Mouse (Mus musculus) heart, embryonic 15.5 days (tissue): ENCODE data around the gene Hoxb8. TPM values are rescaled to one million over a fixed set of nuclear protein-coding genes. Genes with fewer than 3 reads are reported as not detected.

ENCODE experiments used
- ATAC-seq: fragments of 200-750 bp; cut with Nextera tagmentation; replicated peaks from 2 replicates; pipeline ENCODE4 v1.8.0; 2017; ENCODE audit warnings: low read depth, moderate TSS enrichment; ENCODE audit not compliant: insufficient number of reproducible peaks, insufficient read depth, low FRiP score
- H3K27ac ChIP-seq: fragments of 300-500 bp; sonication (generic); 2 replicates; pipeline ENCODE4 v1.5.1; 2015; ENCODE audit warnings: mild to moderate bottlenecking, inconsistent platforms
- H3K27me3 ChIP-seq: fragments of 300-500 bp; sonication (generic); 2 replicates; pipeline ENCODE4 v1.6.1; 2015; ENCODE audit warnings: inconsistent platforms
- H3K36me3 ChIP-seq: fragments of 300-500 bp; sonication (generic); 2 replicates; pipeline ENCODE4 v1.6.1; 2015; ENCODE audit warnings: mild to moderate bottlenecking, inconsistent platforms
- H3K4me1 ChIP-seq: fragments of 300-500 bp; sonication (generic); replicated peaks from 2 replicates; pipeline ENCODE4 v1.6.1; 2015; ENCODE audit warnings: inconsistent platforms
- H3K4me2 ChIP-seq: fragments of 300-500 bp; sonication (generic); 2 replicates; pipeline ENCODE4 v1.6.1; 2015; ENCODE audit warnings: inconsistent platforms, mild to moderate bottlenecking, moderate library complexity
- H3K4me3 ChIP-seq: fragments of 300-500 bp; sonication (generic); 2 replicates; pipeline ENCODE4 v1.5.1; 2015; ENCODE audit warnings: mild to moderate bottlenecking, inconsistent platforms
- H3K9ac ChIP-seq: fragments of 300-500 bp; sonication (generic); 2 replicates; pipeline ENCODE4 v1.6.1; 2015; ENCODE audit warnings: mild to moderate bottlenecking, inconsistent platforms
- H3K9me3 ChIP-seq: fragments of 300-500 bp; sonication (generic); replicated peaks from 2 replicates; pipeline ENCODE4 v1.6.1; 2016; ENCODE audit warnings: inconsistent platforms
- WGBS: fragments of 180-500 bp; shearing (Covaris S2); methylation state at CpG from one replicate; pipeline ENCODE4 v1.1.7; 2015; ENCODE audit warnings: mixed read lengths; 5-methylcytosine and 5-hydroxymethylcytosine counted together
- polyA plus RNA-seq: library from polyadenylated mRNA; unstranded; fragments of >200 nt; fragmentation: Nextera tagmentation; extraction: Ambion mirVana; gene quantifications from 2 replicates; pipeline ENCODE4 v1.2.1, GENCODE M21; 2015

Gene Hoxb8
- polyA plus RNA-seq, 1 experiment from 2014 or later: not detected

DNA sequence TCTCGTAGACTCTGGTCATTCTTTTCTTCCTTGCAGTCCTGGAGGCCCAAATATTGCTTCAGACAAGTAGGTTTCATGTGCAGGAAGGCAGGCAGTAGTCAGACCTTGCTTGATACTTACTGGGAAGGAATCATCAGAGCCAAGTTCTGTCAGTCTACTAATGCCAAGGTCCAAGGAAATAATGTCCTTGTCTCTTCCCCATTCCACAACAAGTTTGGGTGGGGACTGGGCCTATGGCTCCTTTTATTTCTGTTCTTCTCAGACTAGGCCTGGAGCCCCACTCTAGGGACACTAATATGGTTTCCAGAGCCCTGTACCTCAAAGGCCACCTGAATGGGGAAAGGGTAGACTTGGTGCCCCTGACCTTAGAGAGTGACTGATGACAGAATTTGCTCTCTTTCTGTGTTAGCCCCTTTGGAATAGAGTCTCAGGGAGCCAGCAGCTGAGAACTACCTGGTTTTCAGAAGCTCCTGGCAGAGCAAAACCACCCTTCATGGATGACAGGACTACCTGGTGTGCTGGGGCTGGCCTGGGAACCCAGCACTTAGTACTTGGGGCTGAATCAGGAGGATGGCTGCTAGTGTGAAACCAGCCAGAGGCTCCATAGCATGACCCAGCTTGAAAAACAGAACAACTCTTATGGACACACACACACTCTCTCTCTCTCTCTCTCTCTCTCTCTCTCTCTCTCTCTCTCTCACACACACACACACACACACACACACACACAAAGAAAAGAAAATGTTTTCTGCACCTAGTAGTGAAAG is 6.9 kb downstream of the Hoxb8 start:
- Histone ChIP-seq H3K9ac (no peak overlapping the region), H3K27me3 (peaks cover 97% of the 10 kb centered on the region), H3K9me3 (no peaks in the 10 kb centered on the region), H3K36me3 (no peaks in the 10 kb centered on the region), H3K4me3 (no peak overlapping the region), H3K4me1 (peaks cover 25% of the 10 kb centered on the region), H3K4me2 (no peak overlapping the region), H3K27ac (no peak overlapping the region)
- ATAC-seq: no peak
- 19% methylated on average over 1 of the region's 1 CpGs for WGBS

DNA sequence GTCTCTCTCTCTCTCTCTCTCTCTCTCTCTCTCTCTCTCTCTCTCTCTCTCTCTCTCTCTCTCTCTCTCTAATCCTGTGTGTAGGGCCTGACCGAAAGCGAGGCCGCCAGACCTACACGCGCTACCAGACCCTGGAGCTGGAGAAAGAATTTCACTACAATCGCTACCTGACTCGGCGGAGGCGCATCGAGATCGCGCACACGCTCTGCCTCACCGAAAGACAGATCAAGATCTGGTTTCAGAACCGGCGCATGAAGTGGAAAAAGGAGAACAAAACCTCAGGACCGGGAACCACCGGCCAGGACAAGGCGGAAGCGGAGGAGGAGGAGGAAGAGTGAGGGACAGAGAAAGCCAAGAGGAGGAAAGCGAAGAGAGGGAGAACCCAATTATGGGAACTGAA is 7.6 kb downstream of the Hoxb8 start:
- Histone ChIP-seq H3K9ac (no peak overlapping the region), H3K27ac (no peak overlapping the region), H3K27me3 (peaks cover 97% of the 10 kb centered on the region), H3K4me2 (no peak overlapping the region), H3K9me3 (no peaks in the 10 kb centered on the region), H3K4me3 (no peak overlapping the region), H3K4me1 (peaks cover 19% of the 10 kb centered on the region), H3K36me3 (no peaks in the 10 kb centered on the region)
- 11% methylated on average over 21 of the region's 21 CpGs for WGBS
- ATAC-seq: no peak

DNA sequence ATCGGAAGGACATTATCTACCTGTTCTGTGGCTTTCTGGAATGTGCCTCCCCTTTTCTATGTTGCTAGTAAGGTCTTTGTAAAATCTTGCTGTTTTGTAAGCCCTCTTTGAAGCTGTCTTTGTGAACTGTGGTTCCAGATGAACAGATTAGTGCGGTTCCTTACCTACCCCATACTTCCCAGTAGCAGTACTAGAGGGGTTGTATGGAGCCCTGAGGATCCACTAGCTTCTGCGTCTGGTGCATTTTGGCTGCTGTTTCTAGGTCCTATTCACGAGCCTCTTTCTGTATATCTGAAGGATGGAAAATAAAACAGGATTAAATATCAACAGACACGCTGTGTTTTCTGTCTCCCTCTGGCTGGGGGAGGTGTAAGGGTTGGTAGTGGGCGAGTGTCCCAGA is 8.1 kb downstream of the Hoxb8 start:
- H3K4me3 ChIP-seq: no peak overlapping the region
- H3K4me1 ChIP-seq: peaks cover 17% of the 10 kb centered on the region
- WGBS: 12% methylated on average over 6 of the region's 6 CpGs
- H3K9me3 ChIP-seq: no peaks in the 10 kb centered on the region
- ATAC-seq: no peak
- peaks cover 97% of the 10 kb centered on the region for H3K27me3 ChIP-seq
- no peak overlapping the region for H3K27ac ChIP-seq
- H3K9ac ChIP-seq: no peak overlapping the region
- H3K36me3 ChIP-seq: no peaks in the 10 kb centered on the region
- no peak overlapping the region for H3K4me2 ChIP-seq

DNA sequence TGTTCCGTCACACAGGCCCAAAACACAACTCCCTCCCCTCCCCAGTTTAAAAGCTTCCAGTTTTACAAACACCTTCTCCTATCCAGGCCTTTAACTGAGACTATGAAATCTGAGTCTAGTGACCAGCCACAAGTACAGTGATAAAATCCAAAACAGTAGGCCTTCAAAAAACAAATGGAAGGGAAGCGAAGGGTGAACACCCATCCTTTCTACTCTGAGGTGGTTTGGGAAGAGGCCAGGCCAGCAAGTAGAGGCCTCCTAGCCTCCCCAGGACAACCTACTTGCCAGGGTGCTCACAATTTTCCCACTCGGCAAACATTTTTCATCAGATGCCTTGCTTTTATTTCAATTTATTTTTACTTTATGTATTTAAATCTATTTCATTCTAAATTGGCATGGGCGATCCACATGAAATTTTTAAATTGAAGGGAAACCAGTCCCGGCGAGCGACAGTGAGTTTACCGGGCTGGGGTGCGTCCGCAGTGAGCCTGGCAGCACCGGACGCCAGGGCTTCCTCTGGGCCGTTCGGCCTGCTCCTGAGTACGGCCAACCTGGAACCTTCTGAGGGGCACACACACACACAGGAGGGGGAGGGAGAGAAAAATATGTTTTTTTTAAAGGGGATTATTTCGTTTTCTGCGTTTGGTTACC is 9.1 kb downstream of the Hoxb8 start:
- 13% methylated on average over 17 of the region's 17 CpGs for WGBS
- Histone ChIP-seq H3K4me1 (peaks cover 18% of the 10 kb centered on the region), H3K9ac (no peak overlapping the region), H3K9me3 (no peaks in the 10 kb centered on the region), H3K27ac (no peak overlapping the region), H3K36me3 (no peaks in the 10 kb centered on the region), H3K4me3 (no peak overlapping the region), H3K27me3 (peaks cover 98% of the 10 kb centered on the region), H3K4me2 (no peak overlapping the region)
- no peak for ATAC-seq

GRCm38 (mm10) chr11:96291681-96292564 is 10.2 kb downstream of the Hoxb8 start, which contains the start of gene Hoxb6:
Gene Hoxb6, plus strand, starts transcription at chr11:96292476.
- Histone ChIP-seq H3K9ac (no peak within 1 kb of the TSS), H3K9me3 (no peaks in the 10 kb centered on the region), H3K4me2 (no peak within 1 kb of the TSS), H3K4me3 (peak within 1 kb of the TSS; percentile 10; the same call in 1 of the 2 replicates), H3K36me3 (no peaks in the 10 kb centered on the region), H3K27ac (no peak within 1 kb of the TSS), H3K4me1 (peaks cover 9% of the 10 kb centered on the region), H3K27me3 (peaks cover 98% of the 10 kb centered on the region)
- no peak for ATAC-seq
- 5% methylated on average over 22 of the region's 22 CpGs for WGBS

- Histone ChIP-seq H3K4me3 (peak overlapping the region; percentile 10; the same call in 1 of the 2 replicates), H3K9me3 (no peaks in the 10 kb centered on the region)
- no peak for ATAC-seq
Observed at GRCm38 (mm10) chr11:96292565-96293301, 11.0 kb downstream of the Hoxb8 start.

GRCm38 (mm10) chr11:96293302-96293921 is 11.7 kb downstream of the Hoxb8 start:
- no peak for ATAC-seq
- Histone ChIP-seq H3K36me3 (no peaks in the 10 kb centered on the region), H3K9ac (no peak overlapping the region), H3K4me2 (no peak overlapping the region), H3K9me3 (no peaks in the 10 kb centered on the region), H3K4me1 (peaks cover 7% of the 10 kb centered on the region), H3K27me3 (peaks cover 98% of the 10 kb centered on the region), H3K27ac (no peak overlapping the region), H3K4me3 (peak overlapping the region; percentile 10; the same call in 1 of the 2 replicates)
- WGBS: 4% methylated on average over 22 of the region's 22 CpGs

More at GRCm38 (mm10) chr11:96292565-96293301, 11.0 kb downstream of the Hoxb8 start:
- Histone ChIP-seq H3K4me2 (no peak overlapping the region), H3K4me1 (peaks cover 7% of the 10 kb centered on the region), H3K9ac (no peak overlapping the region), H3K27ac (no peak overlapping the region), H3K27me3 (peaks cover 98% of the 10 kb centered on the region), H3K36me3 (no peaks in the 10 kb centered on the region)
- WGBS: 5% methylated on average over 12 of the region's 12 CpGs

GRCm38 (mm10) chr11:96294245-96295091 is 12.8 kb downstream of the Hoxb8 start:
- Histone ChIP-seq H3K36me3 (no peaks in the 10 kb centered on the region), H3K27ac (no peak overlapping the region), H3K9me3 (no peaks in the 10 kb centered on the region), H3K9ac (no peak overlapping the region), H3K4me3 (peak overlapping the region; percentile 12; the same call in 1 of the 2 replicates), H3K4me2 (peak overlapping the region; percentile 18; the same call in 1 of the 2 replicates), H3K27me3 (peaks cover 100% of the 10 kb centered on the region), H3K4me1 (peaks cover 12% of the 10 kb centered on the region)
- no peak for ATAC-seq
- WGBS: under 1% methylated on average over 32 of the region's 32 CpGs

- no peaks in the 10 kb centered on the region for H3K36me3 ChIP-seq
- no peaks in the 10 kb centered on the region for H3K9me3 ChIP-seq
- H3K4me3 ChIP-seq: peak overlapping the region; percentile 12; the same call in 1 of the 2 replicates
- H3K4me1 ChIP-seq: peaks cover 14% of the 10 kb centered on the region
- no peak for ATAC-seq
- 2% methylated on average over 30 of the region's 30 CpGs for WGBS
- H3K4me2 ChIP-seq: peak overlapping the region; percentile 18; the same call in 1 of the 2 replicates
- peaks cover 100% of the 10 kb centered on the region for H3K27me3 ChIP-seq
- no peak overlapping the region for H3K9ac ChIP-seq
- H3K27ac ChIP-seq: no peak overlapping the region
Observed at GRCm38 (mm10) chr11:96295092-96295835, 13.6 kb downstream of the Hoxb8 start.
